Mouse (Mus musculus): Measurements from ENCODE around the gene Cntrob.

Cntrob gene

GRCm38 (mm10) chr11:69298231-69298630 lies 25.3 kb downstream of the Cntrob start:
- DNase-seq (ENCODE audit: low read depth, low spot score) = no peak

GRCm38 (mm10) chr11:69297799-69298198 lies 25.8 kb downstream of the Cntrob start:
- no peak for DNase-seq (ENCODE audit: low read depth, low spot score)

- DNase-seq (ENCODE audit: low read depth, low spot score) = peak; percentile 28
These were observed 28.3 kb downstream of the Cntrob start for GRCm38 (mm10) chr11:69295286-69295685.

- DNase-seq (ENCODE audit: low read depth, low spot score) = no peak
These were observed 32.5 kb downstream of the Cntrob start for GRCm38 (mm10) chr11:69291111-69291510.

- no peak for DNase-seq (ENCODE audit: low read depth, low spot score)
These were observed 46.3 kb downstream of the Cntrob start for GRCm38 (mm10) chr11:69277267-69277666.

- no peak for DNase-seq (ENCODE audit: low read depth, low spot score)
These were observed 47.5 kb downstream of the Cntrob start for GRCm38 (mm10) chr11:69276081-69276480.

GRCm38 (mm10) chr11:69275650-69276049 lies 47.9 kb downstream of the Cntrob start:
- DNase-seq (ENCODE audit: low read depth, low spot score) = no peak

- peak; percentile 56 for DNase-seq (ENCODE audit: low read depth, low spot score)
These were observed 51.3 kb downstream of the Cntrob start for GRCm38 (mm10) chr11:69272122-69272740.

GRCm38 (mm10) chr11:69269575-69269974 lies 54.0 kb downstream of the Cntrob start:
- DNase-seq (ENCODE audit: low read depth, low spot score) = peak; percentile 42

GRCm38 (mm10) chr11:69268100-69268499 lies 55.5 kb downstream of the Cntrob start:
- DNase-seq (ENCODE audit: low read depth, low spot score) = no peak

- DNase-seq (ENCODE audit: low read depth, low spot score) = no peak
These were observed 56.2 kb downstream of the Cntrob start for GRCm38 (mm10) chr11:69267341-69267740.

- DNase-seq (ENCODE audit: low read depth, low spot score) = peak; percentile 66
These were observed 57.3 kb downstream of the Cntrob start for GRCm38 (mm10) chr11:69266253-69266652.

GRCm38 (mm10) chr11:69265410-69265809 lies 58.2 kb downstream of the Cntrob start:
- DNase-seq (ENCODE audit: low read depth, low spot score) = no peak

- DNase-seq (ENCODE audit: low read depth, low spot score) = no peak
These were observed 59.3 kb downstream of the Cntrob start for GRCm38 (mm10) chr11:69264276-69264675.

GRCm38 (mm10) chr11:69260111-69260510 lies 63.5 kb downstream of the Cntrob start:
- DNase-seq (ENCODE audit: low read depth, low spot score) = no peak

- peak; percentile 65 for DNase-seq (ENCODE audit: low read depth, low spot score)
These were observed 65.3 kb downstream of the Cntrob start for GRCm38 (mm10) chr11:69258287-69258686.

GRCm38 (mm10) chr11:69257807-69258206 lies 65.8 kb downstream of the Cntrob start:
- peak; percentile 40 for DNase-seq (ENCODE audit: low read depth, low spot score)

GRCm38 (mm10) chr11:69257072-69257471 lies 66.5 kb downstream of the Cntrob start:
- no peak for DNase-seq (ENCODE audit: low read depth, low spot score)

GRCm38 (mm10) chr11:69254808-69255207 lies 68.8 kb downstream of the Cntrob start:
- no peak for DNase-seq (ENCODE audit: low read depth, low spot score)

GRCm38 (mm10) chr11:69253131-69253530 lies 70.4 kb downstream of the Cntrob start:
- DNase-seq (ENCODE audit: low read depth, low spot score) = no peak

- no peak for DNase-seq (ENCODE audit: low read depth, low spot score)
These were observed 71.6 kb downstream of the Cntrob start for GRCm38 (mm10) chr11:69251953-69252352.

- no peak for DNase-seq (ENCODE audit: low read depth, low spot score)
These were observed 72.3 kb downstream of the Cntrob start for GRCm38 (mm10) chr11:69251135-69251842.

- DNase-seq (ENCODE audit: low read depth, low spot score) = no peak
These were observed 73.5 kb downstream of the Cntrob start for GRCm38 (mm10) chr11:69250106-69250505.
